ENCODE assay signal across 8 mouse cellular contexts in genomic region chr2:19715564-19716238, GRCm38 (mm10). TPM values are rescaled to one million over a fixed set of nuclear protein-coding genes. Genes with fewer than 3 reads are reported as not detected.
DNase-seq lines count a peak whose midpoint lies in the region; ATAC-seq and TF ChIP-seq lines count a peak whose summit lies in the region.

No protein-coding gene starts in this region.

- 21% methylated on average over 11 of the region's 11 CpGs for WGBS in heart, embryonic 13.5 days
- 17% methylated on average over 11 of the region's 11 CpGs for WGBS in kidney, embryonic 16.5 days
- WGBS in liver, adult 2 months: 17% methylated on average over 11 of the region's 11 CpGs

- H3K4me1 ChIP-seq in ES-Bruce4 (ENCODE audit: control insufficient read depth, insufficient read depth, low read length): no peaks in the 10 kb centered on the region
- H3K4me1 ChIP-seq in heart, embryonic 13.5 days: peaks cover 4% of the 10 kb centered on the region; the same call in 1 of the 2 replicates
- H3K4me1 ChIP-seq in kidney, embryonic 16.5 days (ENCODE audit: insufficient read depth, low read length): peaks cover 5% of the 10 kb centered on the region; the same call in 1 of the 2 replicates
- peaks cover 4% of the 10 kb centered on the region; the same call in 1 of the 2 replicates for H3K4me1 ChIP-seq in liver, adult 2 months (ENCODE audit: control insufficient read depth, insufficient read depth, low read length)
- no peaks in the 10 kb centered on the region for H3K4me1 ChIP-seq in testis, adult 2 months (ENCODE audit: control insufficient read depth, insufficient read depth, low read length)

- no peaks in the 10 kb centered on the region for H3K9me3 ChIP-seq in ES-Bruce4 (replicated peaks; ENCODE audit: control insufficient read depth, insufficient read depth, low read length, poor library complexity, severe bottlenecking)
- H3K9me3 ChIP-seq in heart, embryonic 13.5 days: no peaks in the 10 kb centered on the region
- H3K9me3 ChIP-seq in kidney, embryonic 16.5 days (ENCODE audit: low read length): no peaks in the 10 kb centered on the region

- TF ChIP-seq POLR2A in ES-Bruce4 (IDR thresholded peaks at IDR 0.05; ENCODE audit: insufficient read depth, low read length): no peak
- TF ChIP-seq POLR2A in brain, embryonic 14.5 days (IDR thresholded peaks at IDR 0.05; ENCODE audit: borderline replicate concordance, extremely low read depth, insufficient read depth, insufficient read length, poor library complexity, severe bottlenecking): no peak
- TF ChIP-seq POLR2A in liver, adult 2 months (IDR thresholded peaks at IDR 0.05; ENCODE audit: extremely low read depth, insufficient read depth, low read length): no peak
- TF ChIP-seq POLR2A in testis, adult 2 months (IDR thresholded peaks at IDR 0.05; ENCODE audit: control insufficient read depth, low read depth, low read length): no peak

- TF ChIP-seq EP300 in ES-Bruce4 (IDR thresholded peaks at IDR 0.05; ENCODE audit: insufficient read depth, low read depth, low read length): no peak

- no peak overlapping the region for H3K27ac ChIP-seq in ES-Bruce4 (ENCODE audit: insufficient read depth, low read length)
- H3K27ac ChIP-seq in heart, embryonic 13.5 days (replicated peaks): no peak overlapping the region
- no peak overlapping the region for H3K27ac ChIP-seq in kidney, embryonic 16.5 days (ENCODE audit: low read length)
- H3K27ac ChIP-seq in liver, adult 2 months (replicated peaks; ENCODE audit: insufficient read depth, low read depth, low read length): no peak overlapping the region
- no peak overlapping the region for H3K27ac ChIP-seq in testis, adult 2 months (ENCODE audit: control insufficient read depth, insufficient read depth, low read depth, low read length)

- DNase-seq in brain, embryonic 14.5 days (ENCODE audit: low read depth): peak; percentile 92
- peak; percentile 38 for DNase-seq in fibroblast of lung, adult 2 months (ENCODE audit: low read depth)
- peak; percentile 87 for DNase-seq in liver, adult 2 months (ENCODE audit: extremely low read depth, low read depth, low spot score)
- peak; percentile 87 for DNase-seq in naive thymus-derived CD4-positive, alpha-beta T cell, adult 2 months (ENCODE audit: low read depth)

- H3K27me3 ChIP-seq in ES-Bruce4 (ENCODE audit: control insufficient read depth, insufficient read depth, low read length, poor library complexity, severe bottlenecking): no peaks in the 10 kb centered on the region
- H3K27me3 ChIP-seq in heart, embryonic 13.5 days (replicated peaks): no peaks in the 10 kb centered on the region
- H3K27me3 ChIP-seq in kidney, embryonic 16.5 days (ENCODE audit: insufficient read depth, low read length): no peaks in the 10 kb centered on the region
- H3K27me3 ChIP-seq in liver, adult 2 months (ENCODE audit: control insufficient read depth, insufficient read depth, low read length): no peaks in the 10 kb centered on the region
- no peaks in the 10 kb centered on the region for H3K27me3 ChIP-seq in testis, adult 2 months (ENCODE audit: control insufficient read depth, insufficient read depth, low read length)

- no peak overlapping the region for H3K9ac ChIP-seq in ES-Bruce4 (ENCODE audit: low read depth, poor library complexity, severe bottlenecking)
- peak overlapping the region; percentile 55; the same call in 1 of the 2 replicates for H3K9ac ChIP-seq in heart, embryonic 13.5 days
- H3K9ac ChIP-seq in kidney, embryonic 16.5 days (replicated peaks; ENCODE audit: low read length): 0 out of 2 replicates have a peak overlapping the region, but pooled peaks have one; percentile 41
- no peak overlapping the region for H3K9ac ChIP-seq in liver, adult 2 months (ENCODE audit: low read depth, low read length)

- no peak overlapping the region for H3K4me3 ChIP-seq in ES-Bruce4 (ENCODE audit: low read depth, low read length)
- H3K4me3 ChIP-seq in heart, embryonic 13.5 days: peak overlapping the region; percentile 43
- peak overlapping the region; percentile 24; the same call in 1 of the 2 replicates for H3K4me3 ChIP-seq in kidney, embryonic 16.5 days (ENCODE audit: low read length)
- H3K4me3 ChIP-seq in liver, adult 2 months (ENCODE audit: insufficient read depth, low read depth, low read length): peak overlapping the region; percentile 17; the same call in 1 of the 2 replicates
- no peak overlapping the region for H3K4me3 ChIP-seq in testis, adult 2 months (ENCODE audit: control insufficient read depth, low read depth, low read length)

- H3K79me2 ChIP-seq in liver, adult 2 months (ENCODE audit: control insufficient read depth, insufficient read depth, low read length): no peaks in the 10 kb centered on the region

- no peak for ATAC-seq in heart, embryonic 13.5 days (ENCODE audit: extremely low read depth, insufficient number of reproducible peaks, low FRiP score, low TSS enrichment)
- ATAC-seq in kidney, embryonic 16.5 days (ENCODE audit: low FRiP score, low TSS enrichment): peak; percentile 80; the same call in 1 of the 2 replicates

- peak; percentile 47 for TF ChIP-seq CTCF in ES-Bruce4 (IDR thresholded peaks at IDR 0.05; ENCODE audit: low read depth, low read length)
- peak; percentile 81 for TF ChIP-seq CTCF in brain, embryonic 14.5 days (IDR thresholded peaks at IDR 0.05; ENCODE audit: borderline replicate concordance, extremely low read depth, insufficient read depth, insufficient read length)
- peak; percentile 74 for TF ChIP-seq CTCF in liver, adult 2 months (IDR thresholded peaks at IDR 0.05; ENCODE audit: low read depth, low read length)
- peak; percentile 27; the same call in 1 of the 2 replicates for TF ChIP-seq CTCF in testis, adult 2 months (IDR thresholded peaks at IDR 0.05; ENCODE audit: control insufficient read depth, insufficient read depth, insufficient replicate concordance, low read depth, low read length)

- H3K36me3 ChIP-seq in ES-Bruce4 (ENCODE audit: control insufficient read depth, insufficient read depth, low read length, poor library complexity, severe bottlenecking): no peaks in the 10 kb centered on the region
- H3K36me3 ChIP-seq in heart, embryonic 13.5 days: no peaks in the 10 kb centered on the region
- H3K36me3 ChIP-seq in kidney, embryonic 16.5 days (ENCODE audit: insufficient read depth, low read length): no peaks in the 10 kb centered on the region
- H3K36me3 ChIP-seq in liver, adult 2 months (ENCODE audit: control insufficient read depth, insufficient read depth, low read length): no peaks in the 10 kb centered on the region
- no peaks in the 10 kb centered on the region for H3K36me3 ChIP-seq in testis, adult 2 months (ENCODE audit: control insufficient read depth, insufficient read depth, low read length)

- H3K4me2 ChIP-seq in heart, embryonic 13.5 days: peak overlapping the region; percentile 64
- peak overlapping the region; percentile 52 for H3K4me2 ChIP-seq in kidney, embryonic 16.5 days (replicated peaks; ENCODE audit: low read depth, low read length)

RNA-seq across cellular contexts. Expression of gene Otud1, which starts 58.1 kb away (rescaled TPM):
- polyA plus RNA-seq in ES-Bruce4 (2011; ENCODE audit: insufficient read depth, insufficient read length, low read depth, missing spikeins): 10.7 and 12.4 TPM in 2 replicates
- polyA plus RNA-seq in brain, embryonic 14.5 days (2012; rRNA removed): 2.2 and 2.5 TPM in 2 replicates
- 5.2 and 8.0 TPM in 2 replicates for polyA plus RNA-seq in heart, embryonic 13.5 days (2015; fragmentation: Nextera tagmentation; extraction: Ambion mirVana)
- polyA plus RNA-seq in kidney, embryonic 16.5 days (2015; fragmentation: Nextera tagmentation; extraction: Ambion mirVana): 1.4 TPM in 2 replicates
- 3.0 and 4.3 TPM in 2 replicates for total RNA-seq in liver, adult 2 months (2014; rRNA removed)
- 2.7 and 3.3 TPM in 2 replicates for polyA plus RNA-seq in liver, adult 2 months (2012; rRNA removed)
- polyA plus RNA-seq in testis, adult 2 months (2012; rRNA removed): 12.8 and 14.6 TPM in 2 replicates

Comparison
In these comparisons a context has a peak if more than half of its experiments do, and no peak if none do; other contexts are left out.
1. H3K4me3 ChIP-seq: peak in heart, embryonic 13.5 days (single experiment), kidney, embryonic 16.5 days (single experiment) and liver, adult 2 months (single experiment); none in ES-Bruce4 (single experiment) and testis, adult 2 months (single experiment).
2. H3K9ac ChIP-seq: peak in heart, embryonic 13.5 days (single experiment) and kidney, embryonic 16.5 days (single experiment); none in ES-Bruce4 (single experiment) and liver, adult 2 months (single experiment).
3. CTCF ChIP-seq: peak in every context shown above with its lines; median percentile 81 in brain, embryonic 14.5 days; 74 in liver, adult 2 months; 47 in ES-Bruce4; 27 in testis, adult 2 months.
4. DNase-seq: peak in every context shown above with its lines; median percentile 92 in brain, embryonic 14.5 days; 87 in liver, adult 2 months; 87 in naive thymus-derived CD4-positive, alpha-beta T cell, adult 2 months; 38 in fibroblast of lung, adult 2 months.